Mouse (Mus musculus) G1E (cell line): ENCODE measurements at regions not wholly inside any gene's neighbourhood (a gene's known extent, or its start where the extent isn't known, plus 50 kb on each side); places are given as distances from the start of the nearest gene placed in this dataset.

Source experiments
- CTCF ChIP-seq: IDR thresholded peaks from 2 replicates; pipeline ENCODE4 v1.5.1; 2012; ENCODE audit warnings: low read depth, low read length, inconsistent platforms, mixed read lengths
- GATA1 ChIP-seq: IDR thresholded peaks from 2 replicates; pipeline ENCODE4 v1.6.1; 2012; ENCODE audit warnings: borderline replicate concordance, low read length, inconsistent platforms, mixed read lengths
- GATA2 ChIP-seq: IDR thresholded peaks from 2 replicates; pipeline ENCODE4 v1.6.1; 2012; ENCODE audit warnings: low read depth, low read length, inconsistent platforms, borderline replicate concordance
- POLR2AphosphoS5 ChIP-seq: IDR thresholded peaks from 2 replicates; pipeline ENCODE4 v1.6.1; 2012; ENCODE audit warnings: low read depth, low read length, inconsistent platforms; ENCODE audit not compliant: insufficient replicate concordance
- TAL1 ChIP-seq: conservative IDR thresholded peaks from 2 replicates; pipeline ENCODE4 v1.6.1; 2012; ENCODE audit warnings: low read depth, low read length, inconsistent platforms, mixed read lengths

- TF ChIP-seq CTCF = no peak
- TF ChIP-seq GATA2 = no peak
- no peak for TF ChIP-seq TAL1
- TF ChIP-seq GATA1 = no peak
- TF ChIP-seq POLR2AphosphoS5 = no peak
These were observed 117.7 kb downstream of the Klf5 start for GRCm38 (mm10) chr14:99416169-99416568.
